Mouse (Mus musculus) stomach, embryonic 14.5 days (tissue): ENCODE data around the gene Chrm5. TPM values are rescaled to one million over a fixed set of nuclear protein-coding genes. Genes with fewer than 3 reads are reported as not detected.

ENCODE experiments used
- ATAC-seq: fragments of 200-750 bp; cut with Nextera tagmentation; 2 replicates; pipeline ENCODE4 v1.8.0; 2017; ENCODE audit warnings: low read depth, moderate TSS enrichment; ENCODE audit not compliant: insufficient number of reproducible peaks, insufficient read depth, low FRiP score
- H3K27ac ChIP-seq: fragments of 300-500 bp; sonication (generic); 2 replicates; pipeline ENCODE4 v1.5.1; 2014; ENCODE audit warnings: mild to moderate bottlenecking, low read length, moderate library complexity, mixed read lengths
- H3K27me3 ChIP-seq: fragments of 300-500 bp; sonication (generic); 2 replicates; pipeline ENCODE4 v1.6.1; 2014; ENCODE audit warnings: low read length, control low read depth, mixed read lengths; ENCODE audit not compliant: control insufficient read depth, insufficient read depth
- H3K36me3 ChIP-seq: fragments of 300-500 bp; sonication (generic); 2 replicates; pipeline ENCODE4 v1.6.1; 2014; ENCODE audit warnings: mild to moderate bottlenecking, control low read depth, low read length, moderate library complexity, mixed read lengths; ENCODE audit not compliant: control insufficient read depth, insufficient read depth
- H3K4me1 ChIP-seq: fragments of 300-500 bp; sonication (generic); 2 replicates; pipeline ENCODE4 v1.6.1; 2014; ENCODE audit warnings: low read length, control low read depth, mixed read lengths; ENCODE audit not compliant: control insufficient read depth, insufficient read depth
- H3K4me2 ChIP-seq: fragments of 300-500 bp; sonication (generic); replicated peaks from 2 replicates; pipeline ENCODE4 v1.6.1; 2014; ENCODE audit warnings: low read depth, low read length, control low read depth
- H3K4me3 ChIP-seq: fragments of 300-500 bp; sonication (generic); 2 replicates; pipeline ENCODE4 v1.5.1; 2014; ENCODE audit warnings: low read depth, low read length, control low read depth
- H3K9ac ChIP-seq: fragments of 300-500 bp; sonication (generic); replicated peaks from 2 replicates; pipeline ENCODE4 v1.6.1; 2014; ENCODE audit warnings: low read depth, mild to moderate bottlenecking, control low read depth, low read length, moderate library complexity, mixed read lengths
- H3K9me3 ChIP-seq: fragments of 300-500 bp; sonication (generic); 2 replicates; pipeline ENCODE4 v1.6.1; 2016; ENCODE audit warnings: low read depth, low read length, control low read depth; ENCODE audit not compliant: control insufficient read depth
- whole genome bisulfite sequencing: fragments of 180-500 bp; shearing (Covaris S2); extraction: QIAGEN DNeasy Blood & Tissue Kit; methylation state at CpG from one replicate; pipeline ENCODE4 v1.1.7; 2014; 5-methylcytosine and 5-hydroxymethylcytosine counted together
- polyA plus RNA-seq: library from polyadenylated mRNA; unstranded; fragments of >200 nt; fragmentation: Nextera tagmentation; extraction: Ambion mirVana; gene quantifications from 2 replicates; pipeline ENCODE4 v1.2.1, GENCODE M21; 2014

Chrm5 gene
- polyA plus RNA-seq, 1 experiment from 2014 or later = not detected

DNA sequence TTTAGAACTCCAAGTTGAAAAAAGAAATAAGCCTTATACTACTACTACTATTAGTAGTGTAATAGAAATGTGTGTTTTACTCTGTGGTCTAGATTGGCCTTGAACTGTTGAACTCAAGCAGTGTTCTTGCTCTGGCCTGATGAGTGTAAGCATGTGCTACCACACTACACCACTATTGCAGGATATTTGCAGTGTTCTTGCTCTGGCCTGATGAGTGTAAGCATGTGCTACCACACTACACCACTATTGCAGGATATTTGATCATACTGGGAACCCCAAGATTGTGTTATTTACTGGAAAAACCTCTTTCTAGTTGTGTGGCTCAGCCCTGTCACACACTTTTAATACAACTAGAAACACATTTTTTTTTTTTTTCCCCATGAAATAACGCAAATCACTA, 26.9 kb upstream of the Chrm5 start:
- H3K4me1 ChIP-seq = no peaks in the 10 kb centered on the region
- no peaks in the 10 kb centered on the region for H3K9me3 ChIP-seq
- no peak overlapping the region for H3K27ac ChIP-seq
- no peak for ATAC-seq
- no peaks in the 10 kb centered on the region for H3K27me3 ChIP-seq
- H3K4me3 ChIP-seq = no peak overlapping the region
- no peaks in the 10 kb centered on the region for H3K36me3 ChIP-seq
- 100% methylated on average over 1 of the region's 1 CpGs for WGBS
- no peak overlapping the region for H3K9ac ChIP-seq
- H3K4me2 ChIP-seq = no peak overlapping the region

GRCm38 (mm10) chr2:112506841-112507435, 26.4 kb upstream of the Chrm5 start:
- 78% methylated on average over 5 of the region's 5 CpGs for WGBS
- ATAC-seq = no peak

GRCm38 (mm10) chr2:112503978-112504377, 23.4 kb upstream of the Chrm5 start:
- Histone ChIP-seq H3K27ac (no peak overlapping the region), H3K4me3 (no peak overlapping the region), H3K36me3 (no peaks in the 10 kb centered on the region), H3K9ac (no peak overlapping the region), H3K4me1 (no peaks in the 10 kb centered on the region), H3K4me2 (no peak overlapping the region), H3K27me3 (no peaks in the 10 kb centered on the region), H3K9me3 (no peaks in the 10 kb centered on the region)
- no peak for ATAC-seq
- WGBS = 78% methylated on average over 6 of the region's 6 CpGs

More at GRCm38 (mm10) chr2:112506841-112507435, 26.4 kb upstream of the Chrm5 start:
- no peak overlapping the region for H3K4me2 ChIP-seq
- no peaks in the 10 kb centered on the region for H3K27me3 ChIP-seq
- no peak overlapping the region for H3K9ac ChIP-seq
- no peaks in the 10 kb centered on the region for H3K4me1 ChIP-seq
- H3K9me3 ChIP-seq = no peaks in the 10 kb centered on the region
- H3K36me3 ChIP-seq = no peaks in the 10 kb centered on the region
- H3K4me3 ChIP-seq = no peak overlapping the region
- H3K27ac ChIP-seq = no peak overlapping the region

DNA sequence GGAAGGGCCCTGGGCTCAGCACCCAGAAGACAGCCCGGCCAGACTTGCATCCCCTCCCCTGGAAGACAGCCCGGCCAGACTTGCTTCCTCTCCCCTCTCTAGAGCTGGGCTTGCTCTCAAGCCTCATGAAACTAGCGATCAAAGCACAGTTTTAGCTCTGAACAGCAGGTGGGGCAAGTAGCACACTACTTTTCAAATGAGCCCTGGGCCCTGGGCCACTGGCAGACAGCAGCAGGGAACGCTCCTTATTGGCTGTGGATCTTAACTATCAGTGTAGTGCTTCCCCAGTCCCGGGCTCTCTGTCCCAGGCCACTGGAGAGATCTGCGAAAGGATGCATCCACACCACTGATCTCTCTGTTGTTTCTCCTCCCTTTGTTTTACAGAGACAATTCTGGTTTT, 20.6 kb upstream of the Chrm5 start:
- no peak overlapping the region for H3K4me2 ChIP-seq
- ATAC-seq = peak; percentile 81
- no peak overlapping the region for H3K27ac ChIP-seq
- no peak overlapping the region for H3K9ac ChIP-seq
- no peaks in the 10 kb centered on the region for H3K9me3 ChIP-seq
- no peaks in the 10 kb centered on the region for H3K4me1 ChIP-seq
- no peaks in the 10 kb centered on the region for H3K27me3 ChIP-seq
- no peak overlapping the region for H3K4me3 ChIP-seq
- H3K36me3 ChIP-seq = no peaks in the 10 kb centered on the region
- 5% methylated on average over 6 of the region's 6 CpGs for WGBS

- Histone ChIP-seq H3K4me1 (no peaks in the 10 kb centered on the region), H3K27ac (no peak overlapping the region), H3K4me2 (no peak overlapping the region), H3K9ac (no peak overlapping the region), H3K9me3 (no peaks in the 10 kb centered on the region), H3K4me3 (no peak overlapping the region), H3K36me3 (no peaks in the 10 kb centered on the region), H3K27me3 (no peaks in the 10 kb centered on the region)
- ATAC-seq = no peak
- 65% methylated on average over 7 of the region's 7 CpGs for WGBS
These were observed 17.3 kb upstream of the Chrm5 start for GRCm38 (mm10) chr2:112497851-112498250.

DNA sequence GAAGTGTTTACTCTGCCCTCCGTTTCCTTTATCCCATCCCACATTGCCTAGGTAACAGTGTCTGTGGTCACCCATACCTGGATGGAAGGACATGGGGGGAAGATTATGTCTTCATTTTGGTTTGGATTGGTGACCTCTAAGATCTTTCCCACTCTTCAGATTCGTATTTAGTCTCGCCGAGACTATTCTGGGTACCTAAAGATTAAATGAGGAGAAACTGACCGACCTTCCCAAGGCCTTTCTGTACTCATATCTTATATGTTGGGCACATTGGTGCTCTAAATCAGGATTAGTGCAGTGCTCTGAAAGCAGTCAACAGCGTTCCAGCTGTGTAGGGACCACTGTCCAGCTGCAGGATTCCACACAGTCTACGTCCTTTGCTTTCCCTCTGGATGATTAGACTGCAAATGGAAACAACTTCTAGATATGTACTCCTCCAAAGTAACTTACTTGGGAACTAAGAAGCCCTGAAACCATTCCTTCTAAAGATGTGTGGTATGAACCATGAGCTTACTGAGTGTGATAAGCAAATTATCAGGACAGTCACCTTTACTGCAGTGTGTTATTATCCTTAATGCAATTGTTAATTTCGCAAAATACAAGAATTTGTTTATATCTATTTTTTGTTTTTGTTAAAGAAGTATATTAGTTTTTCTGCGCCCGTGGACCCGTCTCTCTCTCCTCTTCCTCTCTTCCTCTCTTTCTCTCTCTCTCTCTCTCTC, 13.1 kb upstream of the Chrm5 start:
- WGBS = 40% methylated on average over 11 of the region's 11 CpGs
- peak overlapping the region; percentile 97 for H3K9ac ChIP-seq
- ATAC-seq = no peak
- peak overlapping the region; percentile 99 for H3K27ac ChIP-seq
- H3K4me2 ChIP-seq = peak overlapping the region; percentile 70
- H3K36me3 ChIP-seq = no peaks in the 10 kb centered on the region
- H3K27me3 ChIP-seq = no peaks in the 10 kb centered on the region
- H3K4me1 ChIP-seq = 0 out of 2 replicates have a peak, but pooled peaks cover 3% of the 10 kb centered on the region
- no peaks in the 10 kb centered on the region for H3K9me3 ChIP-seq
- H3K4me3 ChIP-seq = peak overlapping the region; percentile 58

GRCm38 (mm10) chr2:112492856-112493538, 12.4 kb upstream of the Chrm5 start, which contains the start of gene Aven:
Gene Aven (plus strand): TSS chr2:112492964.
- Histone ChIP-seq H3K4me2 (peak within 1 kb of the TSS; percentile 70), H3K27me3 (no peaks in the 10 kb centered on the region), H3K9ac (peak within 1 kb of the TSS; percentile 97), H3K4me1 (0 out of 2 replicates have a peak, but pooled peaks cover 3% of the 10 kb centered on the region), H3K27ac (peak within 1 kb of the TSS; percentile 99), H3K9me3 (no peaks in the 10 kb centered on the region), H3K36me3 (no peaks in the 10 kb centered on the region), H3K4me3 (peak within 1 kb of the TSS; percentile 58)
- ATAC-seq = peak; percentile 92
- 1% methylated on average over 75 of the region's 87 CpGs for WGBS

GRCm38 (mm10) chr2:112492431-112492855, 11.9 kb upstream of the Chrm5 start:
- H3K36me3 ChIP-seq = no peaks in the 10 kb centered on the region
- no peaks in the 10 kb centered on the region for H3K27me3 ChIP-seq
- no peak for ATAC-seq
- H3K4me1 ChIP-seq = 0 out of 2 replicates have a peak, but pooled peaks cover 3% of the 10 kb centered on the region
- WGBS = 6% methylated on average over 9 of the region's 9 CpGs
- no peaks in the 10 kb centered on the region for H3K9me3 ChIP-seq
- H3K9ac ChIP-seq = peak overlapping the region; percentile 97
- H3K4me3 ChIP-seq = peak overlapping the region; percentile 58
- peak overlapping the region; percentile 99 for H3K27ac ChIP-seq
- peak overlapping the region; percentile 70 for H3K4me2 ChIP-seq
